Mouse (Mus musculus): Measurements from ENCODE around the gene Wdr83os. TPM values are rescaled to one million over a fixed set of nuclear protein-coding genes. Genes with fewer than 3 reads are reported as not detected.
"Not testable (repeated sequence)": the region's sequence is repeated elsewhere in the genome, so short reads cannot be mapped to it uniquely, and the experiment has no call there.

Gene Wdr83os
- polyA plus RNA-seq, 1 experiment from 2014 or later = 136 TPM

- Histone ChIP-seq H3K4me3 (ENCODE audit: control insufficient read depth in 1 of 2, insufficient read depth in 1 of 2, low read depth in 1 of 2, low read length in 2 of 2) (no peak overlapping the region), H3K4me2 (ENCODE audit: low read length) (no peak overlapping the region), H3K4me1 (ENCODE audit: control insufficient read depth in 2 of 2, insufficient read depth in 2 of 2, low read length in 2 of 2) (peaks cover 5 to 15% of the 10 kb centered on the region in 2 experiments), H3K27ac (replicated peaks in 1 of 2; ENCODE audit: control insufficient read depth in 1 of 2, insufficient read depth in 1 of 2, low read depth in 2 of 2, low read length in 2 of 2) (no peak overlapping the region), H3K36me3 (ENCODE audit: control insufficient read depth, insufficient read depth, low read length) (peaks cover 54% of the 10 kb centered on the region), H3K27me3 (ENCODE audit: control insufficient read depth, insufficient read depth, low read length) (no peaks in the 10 kb centered on the region), H3K9ac (ENCODE audit: low read length) (no peak overlapping the region), H3K9me3 (ENCODE audit: control insufficient read depth, low read length) (no peaks in the 10 kb centered on the region)
- no peak for ATAC-seq (ENCODE audit: insufficient number of reproducible peaks, insufficient read depth, low FRiP score, low read depth)
- 86% methylated on average over 10 of the region's 10 CpGs for WGBS
Measured at GRCm38 (mm10) chr8:85074167-85074566, 6.4 kb upstream of the Wdr83os start.

DNA sequence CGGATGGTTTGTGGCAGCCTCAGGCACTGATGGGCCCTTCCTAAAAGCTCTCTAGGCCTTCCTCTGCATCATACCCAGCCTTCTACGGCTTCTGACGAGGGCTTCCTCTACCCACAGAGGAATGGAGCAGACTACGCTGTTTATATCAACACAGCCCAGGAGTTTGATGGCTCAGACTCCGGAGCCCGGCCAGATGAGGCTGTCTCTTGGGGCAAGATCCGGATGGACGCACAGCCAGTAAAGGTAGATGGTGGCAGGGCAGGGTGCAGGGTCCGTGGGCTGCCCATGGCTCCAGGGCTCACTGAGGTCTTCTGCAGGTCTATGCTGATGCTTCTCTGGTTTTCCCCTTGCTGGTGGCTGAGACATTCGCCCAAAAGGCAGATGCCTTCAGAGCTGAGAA, 5.9 kb upstream of the Wdr83os start:
- H3K4me2 ChIP-seq (ENCODE audit: low read length) = no peak overlapping the region
- no peak for ATAC-seq (ENCODE audit: insufficient number of reproducible peaks, insufficient read depth, low FRiP score, low read depth)
- peaks cover 5 to 16% of the 10 kb centered on the region in 2 experiments for H3K4me1 ChIP-seq (ENCODE audit: control insufficient read depth in 2 of 2, insufficient read depth in 2 of 2, low read length in 2 of 2)
- no peak overlapping the region for H3K9ac ChIP-seq (ENCODE audit: low read length)
- H3K36me3 ChIP-seq (ENCODE audit: control insufficient read depth, insufficient read depth, low read length) = peaks cover 54% of the 10 kb centered on the region
- no peak overlapping the region for H3K27ac ChIP-seq (replicated peaks in 1 of 2; ENCODE audit: control insufficient read depth in 1 of 2, insufficient read depth in 1 of 2, low read depth in 2 of 2, low read length in 2 of 2)
- no peaks in the 10 kb centered on the region for H3K9me3 ChIP-seq (ENCODE audit: control insufficient read depth, low read length)
- WGBS = 84% methylated on average over 10 of the region's 10 CpGs
- no peaks in the 10 kb centered on the region for H3K27me3 ChIP-seq (ENCODE audit: control insufficient read depth, insufficient read depth, low read length)
- H3K4me3 ChIP-seq (ENCODE audit: control insufficient read depth in 1 of 2, insufficient read depth in 1 of 2, low read depth in 1 of 2, low read length in 2 of 2) = no peak overlapping the region

GRCm38 (mm10) chr8:85076001-85076400, 4.5 kb upstream of the Wdr83os start:
- peaks cover 6 to 20% of the 10 kb centered on the region in 2 experiments for H3K4me1 ChIP-seq (ENCODE audit: control insufficient read depth in 2 of 2, insufficient read depth in 2 of 2, low read length in 2 of 2)
- H3K9ac ChIP-seq (ENCODE audit: low read length) = no peak overlapping the region
- no peaks in the 10 kb centered on the region for H3K27me3 ChIP-seq (ENCODE audit: control insufficient read depth, insufficient read depth, low read length)
- 74% methylated on average over 9 of the region's 9 CpGs for WGBS
- H3K4me2 ChIP-seq (ENCODE audit: low read length) = no peak overlapping the region
- no peaks in the 10 kb centered on the region for H3K9me3 ChIP-seq (ENCODE audit: control insufficient read depth, low read length)
- ATAC-seq (ENCODE audit: insufficient number of reproducible peaks, insufficient read depth, low FRiP score, low read depth) = no peak
- H3K4me3 ChIP-seq (ENCODE audit: control insufficient read depth in 1 of 2, insufficient read depth in 1 of 2, low read depth in 1 of 2, low read length in 2 of 2) = no peak overlapping the region
- peaks cover 54% of the 10 kb centered on the region for H3K36me3 ChIP-seq (ENCODE audit: control insufficient read depth, insufficient read depth, low read length)
- H3K27ac ChIP-seq (replicated peaks in 1 of 2; ENCODE audit: control insufficient read depth in 1 of 2, insufficient read depth in 1 of 2, low read depth in 2 of 2, low read length in 2 of 2) = no peak overlapping the region

DNA sequence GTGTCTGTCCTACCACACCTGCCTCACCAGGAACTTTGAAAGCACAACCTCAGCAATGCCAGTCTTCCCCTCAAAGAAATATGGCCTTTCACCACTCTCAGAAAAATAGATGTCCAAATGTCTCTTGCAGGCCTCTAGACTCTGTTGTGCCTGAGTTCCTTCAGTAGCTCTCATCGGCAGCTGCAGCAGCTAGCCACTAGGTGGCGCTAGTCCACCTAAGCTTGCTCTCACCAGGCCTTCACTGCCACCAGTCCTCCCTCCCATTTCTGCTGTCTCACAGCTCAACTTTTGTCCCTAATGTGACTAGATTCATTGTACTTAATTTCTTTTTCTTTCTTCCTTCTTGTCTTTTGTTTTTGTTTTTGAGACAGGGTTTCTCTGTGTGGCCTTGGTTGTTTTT, 3.5 kb upstream of the Wdr83os start:
- no peak for ATAC-seq (ENCODE audit: insufficient number of reproducible peaks, insufficient read depth, low FRiP score, low read depth)
- Histone ChIP-seq H3K9me3 (ENCODE audit: control insufficient read depth, low read length) (no peaks in the 10 kb centered on the region), H3K36me3 (ENCODE audit: control insufficient read depth, insufficient read depth, low read length) (peaks cover 54% of the 10 kb centered on the region), H3K4me2 (ENCODE audit: low read length) (no peak overlapping the region), H3K4me1 (ENCODE audit: control insufficient read depth in 2 of 2, insufficient read depth in 2 of 2, low read length in 2 of 2) (peaks cover 11 to 26% of the 10 kb centered on the region in 2 experiments), H3K9ac (ENCODE audit: low read length) (no peak overlapping the region), H3K4me3 (ENCODE audit: control insufficient read depth in 1 of 2, insufficient read depth in 1 of 2, low read depth in 1 of 2, low read length in 2 of 2) (no peak overlapping the region), H3K27me3 (ENCODE audit: control insufficient read depth, insufficient read depth, low read length) (no peaks in the 10 kb centered on the region), H3K27ac (replicated peaks in 1 of 2; ENCODE audit: control insufficient read depth in 1 of 2, insufficient read depth in 1 of 2, low read depth in 2 of 2, low read length in 2 of 2) (no peak overlapping the region)
- WGBS = 0% methylated on average over 2 of the region's 2 CpGs

DNA sequence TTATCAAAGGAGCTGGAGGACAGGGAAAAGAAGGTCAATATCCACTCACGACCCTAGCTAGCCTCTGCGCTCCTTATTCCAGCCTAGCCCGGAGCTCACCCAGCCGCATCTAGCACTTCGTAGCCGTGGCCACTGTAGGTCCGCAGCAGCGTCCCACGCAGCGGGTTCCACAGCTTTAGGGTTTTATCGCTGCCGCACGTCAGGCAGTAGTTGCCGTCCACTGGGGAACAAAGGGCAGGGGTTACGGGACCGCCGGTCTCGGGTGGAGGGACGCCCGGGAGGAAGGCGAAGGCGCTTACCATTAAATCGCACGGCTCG, 367 bp upstream of the Wdr83os start:
- WGBS = 1% methylated on average over 25 of the region's 25 CpGs
- Histone ChIP-seq H3K36me3 (ENCODE audit: control insufficient read depth, insufficient read depth, low read length) (peaks cover 37% of the 10 kb centered on the region), H3K27ac (replicated peaks in 1 of 2; ENCODE audit: control insufficient read depth in 1 of 2, insufficient read depth in 1 of 2, low read depth in 2 of 2, low read length in 2 of 2) (peak overlapping the region in 1 of 2 experiments; percentile 69; a peak in 2 of 4 replicates), H3K27me3 (ENCODE audit: control insufficient read depth, insufficient read depth, low read length) (no peaks in the 10 kb centered on the region), H3K4me3 (ENCODE audit: control insufficient read depth in 1 of 2, insufficient read depth in 1 of 2, low read depth in 1 of 2, low read length in 2 of 2) (peak overlapping the region; percentile 82 to 90), H3K9ac (ENCODE audit: low read length) (peak overlapping the region; percentile 94), H3K9me3 (ENCODE audit: control insufficient read depth, low read length) (no peaks in the 10 kb centered on the region), H3K4me1 (ENCODE audit: control insufficient read depth in 2 of 2, insufficient read depth in 2 of 2, low read length in 2 of 2) (peaks cover 16 to 32% of the 10 kb centered on the region in 2 experiments), H3K4me2 (ENCODE audit: low read length) (peak overlapping the region; percentile 95)
- no peak for ATAC-seq (ENCODE audit: insufficient number of reproducible peaks, insufficient read depth, low FRiP score, low read depth)

- no peaks in the 10 kb centered on the region for H3K27me3 ChIP-seq (ENCODE audit: control insufficient read depth, insufficient read depth, low read length)
- H3K4me3 ChIP-seq (ENCODE audit: control insufficient read depth in 1 of 2, insufficient read depth in 1 of 2, low read depth in 1 of 2, low read length in 2 of 2) = peak within 1 kb of the TSS; percentile 82 to 90
- 3% methylated on average over 9 of the region's 9 CpGs for WGBS
- peaks cover 36% of the 10 kb centered on the region for H3K36me3 ChIP-seq (ENCODE audit: control insufficient read depth, insufficient read depth, low read length)
- H3K4me2 ChIP-seq (ENCODE audit: low read length) = peak within 1 kb of the TSS; percentile 95
- H3K4me1 ChIP-seq (ENCODE audit: control insufficient read depth in 2 of 2, insufficient read depth in 2 of 2, low read length in 2 of 2) = peaks cover 16 to 32% of the 10 kb centered on the region in 2 experiments
- peak within 1 kb of the TSS; percentile 68 to 69 for H3K27ac ChIP-seq (replicated peaks in 1 of 2; ENCODE audit: control insufficient read depth in 1 of 2, insufficient read depth in 1 of 2, low read depth in 2 of 2, low read length in 2 of 2)
- ATAC-seq (ENCODE audit: insufficient number of reproducible peaks, insufficient read depth, low FRiP score, low read depth) = peak; percentile 48; the same call in 1 of the 2 replicates
- peak within 1 kb of the TSS; percentile 94 for H3K9ac ChIP-seq (ENCODE audit: low read length)
- no peaks in the 10 kb centered on the region for H3K9me3 ChIP-seq (ENCODE audit: control insufficient read depth, low read length)
Measured at GRCm38 (mm10) chr8:85081216-85081555, 646 bp downstream of the Wdr83os start, which contains the start of gene Wdr83. Gene Wdr83 (minus strand): TSS chr8:85081306.

- ATAC-seq (ENCODE audit: insufficient number of reproducible peaks, insufficient read depth, low FRiP score, low read depth); H3K9me3 ChIP-seq (ENCODE audit: control insufficient read depth, low read length); H3K27me3 ChIP-seq (ENCODE audit: control insufficient read depth, insufficient read depth, low read length); H3K27ac ChIP-seq (replicated peaks in 1 of 2; ENCODE audit: control insufficient read depth in 1 of 2, insufficient read depth in 1 of 2, low read depth in 2 of 2, low read length in 2 of 2); H3K4me2 ChIP-seq (ENCODE audit: low read length); H3K9ac ChIP-seq (ENCODE audit: low read length); H3K4me3 ChIP-seq (ENCODE audit: control insufficient read depth in 1 of 2, insufficient read depth in 1 of 2, low read depth in 1 of 2, low read length in 2 of 2): not testable (repeated sequence)
- Histone ChIP-seq H3K4me1 (ENCODE audit: control insufficient read depth in 2 of 2, insufficient read depth in 2 of 2, low read length in 2 of 2) (peaks cover 16 to 32% of the 10 kb centered on the region in 2 experiments), H3K36me3 (ENCODE audit: control insufficient read depth, insufficient read depth, low read length) (peaks cover 37% of the 10 kb centered on the region)
- 83% methylated on average over 4 of the region's 4 CpGs for WGBS
Measured at GRCm38 (mm10) chr8:85082169-85082568, 1.6 kb downstream of the Wdr83os start.

- H3K4me2 ChIP-seq (ENCODE audit: low read length) = peak within 1 kb of the TSS; percentile 94
- peak; percentile 83 for ATAC-seq (ENCODE audit: insufficient number of reproducible peaks, insufficient read depth, low FRiP score, low read depth)
- no peak within 1 kb of the TSS; a peak in 1 of 4 replicates for H3K27ac ChIP-seq (replicated peaks in 1 of 2; ENCODE audit: control insufficient read depth in 1 of 2, insufficient read depth in 1 of 2, low read depth in 2 of 2, low read length in 2 of 2)
- WGBS = under 1% methylated on average over 30 of the region's 30 CpGs
- H3K27me3 ChIP-seq (ENCODE audit: control insufficient read depth, insufficient read depth, low read length) = no peaks in the 10 kb centered on the region
- H3K9ac ChIP-seq (ENCODE audit: low read length) = peak within 1 kb of the TSS; percentile 83
- peak within 1 kb of the TSS; percentile 62 to 93 for H3K4me3 ChIP-seq (ENCODE audit: control insufficient read depth in 1 of 2, insufficient read depth in 1 of 2, low read depth in 1 of 2, low read length in 2 of 2)
- H3K4me1 ChIP-seq (ENCODE audit: control insufficient read depth in 2 of 2, insufficient read depth in 2 of 2, low read length in 2 of 2) = peaks cover 16 to 32% of the 10 kb centered on the region in 2 experiments
- H3K9me3 ChIP-seq (ENCODE audit: control insufficient read depth, low read length) = no peaks in the 10 kb centered on the region
- peaks cover 38% of the 10 kb centered on the region for H3K36me3 ChIP-seq (ENCODE audit: control insufficient read depth, insufficient read depth, low read length)
Measured at GRCm38 (mm10) chr8:85083108-85083813, 2.7 kb downstream of the Wdr83os start, which contains the start of gene Man2b1. Gene Man2b1 (plus strand): TSS chr8:85083270.

All from heart, embryonic 14.5 days (tissue).